Mouse (Mus musculus): ENCODE data around the gene Mrfap1.
A peak's percentile ranks its signal among the peaks of the same experiment; 100 is the strongest.

The Mrfap1 gene

GRCm38 (mm10) chr5:36786052-36786451 is 10.5 kb downstream of the Mrfap1 start:
- no peak for DNase-seq (ENCODE audit: low spot score)

DNA sequence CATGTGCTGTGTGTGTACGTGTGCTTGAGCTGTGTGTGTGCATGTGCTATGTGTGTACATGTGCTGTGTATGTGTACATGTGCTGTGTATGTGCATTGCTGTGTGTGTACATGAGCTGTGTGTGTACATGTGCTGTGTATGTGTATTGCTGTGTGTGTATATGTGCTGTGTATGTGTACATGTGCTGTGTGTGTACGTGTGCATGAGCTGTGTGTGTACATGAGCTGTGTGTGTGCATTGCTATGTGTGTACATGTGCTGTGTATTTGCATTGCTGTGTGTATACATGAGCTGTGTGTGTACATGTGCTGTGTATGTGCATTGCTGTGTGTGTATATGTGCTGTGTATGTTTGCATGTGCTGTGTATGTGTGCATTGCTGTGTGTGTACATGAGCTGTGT is 17.1 kb downstream of the Mrfap1 start:
- DNase-seq (ENCODE audit: low spot score): no peak

DNA sequence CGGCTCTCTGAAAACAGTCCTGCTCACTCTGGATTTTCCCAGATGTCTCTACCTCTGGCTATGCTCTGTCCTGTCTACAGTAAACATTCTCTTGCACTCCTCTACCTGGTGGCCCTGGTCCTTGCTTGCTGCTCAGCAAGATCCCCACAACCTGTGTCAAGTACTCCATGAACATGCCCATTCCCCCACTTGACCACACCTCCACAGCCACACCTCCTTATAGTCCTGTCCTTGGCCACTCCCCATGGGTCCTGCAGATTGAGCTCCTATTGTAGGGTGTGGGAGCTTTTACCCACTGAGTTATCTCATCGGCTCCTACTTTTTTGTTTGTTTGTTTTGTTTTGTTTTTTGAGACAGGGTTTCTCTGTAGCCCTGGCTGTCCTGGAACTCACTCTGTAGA is 17.7 kb downstream of the Mrfap1 start:
- no peak for DNase-seq (ENCODE audit: low spot score)

DNA sequence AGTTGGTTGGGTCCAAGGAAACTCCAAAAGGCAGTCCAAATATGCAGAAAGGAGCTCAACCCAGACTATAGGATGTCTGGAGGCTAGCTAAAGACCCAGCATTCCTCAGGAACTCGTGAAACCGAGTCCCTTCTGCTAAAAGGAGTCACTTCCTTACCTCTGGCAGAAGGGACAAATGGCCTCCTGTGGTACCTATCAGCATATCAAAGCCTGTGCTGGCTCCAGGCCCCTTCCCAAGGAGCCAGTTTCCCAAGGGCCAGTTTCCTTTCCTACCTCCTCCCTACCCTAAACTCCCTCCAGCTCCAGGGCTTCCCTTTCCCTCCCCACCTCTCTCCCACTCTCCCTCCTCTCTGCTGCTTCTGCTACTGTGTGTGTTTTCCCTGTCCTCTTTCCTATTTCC is 19.4 kb downstream of the Mrfap1 start:
- no peak for DNase-seq (ENCODE audit: low spot score)

DNA sequence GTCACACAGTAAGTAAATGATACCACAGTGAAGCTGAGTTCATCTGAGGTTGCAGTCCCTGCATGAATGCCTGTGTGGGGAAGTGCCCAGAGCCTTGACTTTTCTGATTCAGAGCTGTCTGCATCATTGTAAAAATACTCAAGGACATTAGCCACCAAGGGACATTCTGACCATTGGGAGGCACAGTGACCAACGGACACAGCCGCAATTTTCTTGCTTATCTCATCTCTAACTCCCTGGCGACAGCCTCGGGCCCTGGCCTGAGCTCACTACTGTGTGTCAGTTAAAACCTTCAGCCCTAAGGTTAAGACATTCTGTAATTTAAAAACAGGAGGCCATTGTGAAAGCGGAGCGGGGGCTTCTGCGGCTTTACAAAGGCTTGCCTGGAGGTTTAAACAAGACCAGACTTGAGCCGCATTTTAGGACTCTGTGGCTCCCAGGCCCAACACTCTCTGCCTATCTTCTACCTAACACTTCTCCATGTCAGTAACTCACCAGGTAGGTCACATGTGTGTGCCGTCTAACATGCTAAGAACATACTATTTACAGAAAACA is 20.5 kb downstream of the Mrfap1 start:
- DNase-seq (ENCODE audit: low spot score): no peak

DNA sequence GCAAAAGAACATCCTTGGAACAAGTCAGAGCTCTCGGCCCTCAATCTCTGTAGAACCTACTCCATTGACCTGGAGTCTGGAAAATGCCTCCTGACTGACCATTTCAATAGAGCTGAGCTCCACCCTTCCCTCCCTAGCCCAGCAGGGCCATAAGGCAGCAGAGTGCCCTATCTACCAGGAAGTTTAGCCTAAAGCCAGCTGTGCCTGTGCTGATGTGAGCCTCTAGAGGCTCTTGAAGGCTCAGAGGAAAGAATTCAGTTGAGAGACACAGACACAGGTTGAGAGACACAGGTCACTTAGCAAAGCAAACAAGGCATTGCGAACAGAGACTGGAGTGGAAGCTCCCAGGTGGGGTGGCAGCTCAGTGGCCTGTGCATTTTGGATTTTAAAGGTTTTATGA is 21.3 kb downstream of the Mrfap1 start:
- DNase-seq (ENCODE audit: low spot score): no peak

DNA sequence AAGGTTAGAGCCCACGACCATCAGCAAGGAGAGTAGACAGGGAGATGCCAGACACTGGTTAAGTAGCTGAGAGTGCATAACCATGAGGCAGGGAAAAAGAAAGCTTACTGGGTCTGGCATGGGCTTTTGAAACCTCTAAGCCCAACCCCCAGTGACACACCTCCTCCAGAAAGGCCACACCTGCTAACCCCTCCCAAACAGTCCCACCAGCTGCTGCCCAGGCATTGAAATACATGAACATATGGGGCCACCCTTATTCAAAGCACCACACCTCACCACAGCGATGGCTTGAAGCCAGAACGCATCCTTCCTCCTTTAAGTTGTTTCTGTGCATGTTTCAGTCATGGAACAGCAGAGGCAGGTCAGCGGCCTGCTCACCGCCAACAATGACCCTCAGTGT is 24.0 kb downstream of the Mrfap1 start:
- DNase-seq (ENCODE audit: low spot score): no peak

- DNase-seq (ENCODE audit: low spot score): no peak
Observed at GRCm38 (mm10) chr5:36769603-36770002, 27.0 kb downstream of the Mrfap1 start.

DNA sequence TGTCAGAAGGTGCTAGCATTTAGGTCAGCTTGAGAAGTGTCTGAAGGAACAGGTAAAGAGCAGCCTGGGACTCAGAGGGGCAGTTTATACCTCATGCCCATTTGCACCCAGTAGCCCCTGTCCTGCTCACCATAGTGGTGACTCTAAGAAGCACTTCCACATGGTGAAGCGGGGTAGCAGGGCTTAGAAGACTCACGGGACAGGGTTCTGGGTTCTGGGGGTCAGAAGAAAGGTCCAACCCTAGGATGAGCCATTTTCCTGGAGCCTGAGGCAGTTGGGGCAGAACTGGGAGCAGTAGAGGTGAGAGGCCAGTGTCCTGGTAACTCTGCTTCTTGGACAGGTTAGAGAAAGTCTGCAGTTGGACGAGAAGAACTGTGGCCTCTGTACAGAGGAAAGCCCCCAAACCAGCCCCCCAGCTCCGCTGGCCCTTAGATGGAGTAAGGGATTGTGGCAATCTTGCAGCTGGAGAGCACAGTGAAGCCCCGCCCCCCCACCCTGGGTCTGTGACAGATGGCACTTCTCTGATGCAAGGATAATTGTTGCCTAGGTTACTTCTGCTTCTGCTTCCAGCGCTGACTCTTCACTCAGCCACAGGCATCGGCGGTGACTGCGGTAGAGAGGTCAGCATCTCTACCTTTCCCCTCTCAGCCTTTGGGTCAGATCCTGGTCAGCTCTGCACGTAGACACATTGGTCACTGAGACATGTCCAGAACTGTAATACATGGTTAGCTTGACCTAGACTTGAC is 29.4 kb downstream of the Mrfap1 start:
- peak; percentile 72 for DNase-seq (ENCODE audit: low spot score)

GRCm38 (mm10) chr5:36759848-36760247 is 36.7 kb downstream of the Mrfap1 start:
- no peak for DNase-seq (ENCODE audit: low spot score)

GRCm38 (mm10) chr5:36757033-36757432 is 39.5 kb downstream of the Mrfap1 start:
- DNase-seq (ENCODE audit: low spot score): peak; percentile 31

GRCm38 (mm10) chr5:36750119-36751078 is 46.2 kb downstream of the Mrfap1 start:
- DNase-seq (ENCODE audit: low spot score): peak; percentile 32

DNA sequence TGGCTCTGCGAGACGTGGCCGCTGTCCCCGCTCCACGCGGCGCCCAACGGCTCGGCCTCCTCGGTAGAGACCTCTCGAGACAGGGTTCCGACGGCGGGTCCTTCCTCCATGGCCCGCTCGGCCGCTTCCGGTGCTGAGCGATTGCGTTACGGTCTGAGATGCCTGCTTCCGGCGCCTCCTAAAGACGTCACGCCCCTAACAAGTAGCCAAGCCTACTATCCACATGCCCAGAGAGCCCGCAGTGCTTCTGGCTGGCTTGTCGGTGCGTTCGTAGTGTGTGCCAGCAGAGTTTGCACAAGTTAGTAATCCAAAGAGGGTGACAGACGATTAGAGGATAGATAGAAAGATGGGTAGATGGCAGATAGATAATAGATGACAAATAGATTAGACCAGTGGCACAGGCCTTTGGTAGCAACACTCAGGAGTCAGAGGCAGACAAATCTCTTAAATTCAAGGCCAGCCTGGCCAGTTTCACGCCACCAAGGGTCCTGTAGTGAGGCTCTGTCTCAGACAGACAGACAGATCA is 48.0 kb downstream of the Mrfap1 start, which contains the start of gene Bloc1s4:
Gene Bloc1s4 (minus strand): TSS at position 115 of the 526 bp plus-strand sequence.
- peak; percentile 94 for DNase-seq (ENCODE audit: low spot score)

DNA sequence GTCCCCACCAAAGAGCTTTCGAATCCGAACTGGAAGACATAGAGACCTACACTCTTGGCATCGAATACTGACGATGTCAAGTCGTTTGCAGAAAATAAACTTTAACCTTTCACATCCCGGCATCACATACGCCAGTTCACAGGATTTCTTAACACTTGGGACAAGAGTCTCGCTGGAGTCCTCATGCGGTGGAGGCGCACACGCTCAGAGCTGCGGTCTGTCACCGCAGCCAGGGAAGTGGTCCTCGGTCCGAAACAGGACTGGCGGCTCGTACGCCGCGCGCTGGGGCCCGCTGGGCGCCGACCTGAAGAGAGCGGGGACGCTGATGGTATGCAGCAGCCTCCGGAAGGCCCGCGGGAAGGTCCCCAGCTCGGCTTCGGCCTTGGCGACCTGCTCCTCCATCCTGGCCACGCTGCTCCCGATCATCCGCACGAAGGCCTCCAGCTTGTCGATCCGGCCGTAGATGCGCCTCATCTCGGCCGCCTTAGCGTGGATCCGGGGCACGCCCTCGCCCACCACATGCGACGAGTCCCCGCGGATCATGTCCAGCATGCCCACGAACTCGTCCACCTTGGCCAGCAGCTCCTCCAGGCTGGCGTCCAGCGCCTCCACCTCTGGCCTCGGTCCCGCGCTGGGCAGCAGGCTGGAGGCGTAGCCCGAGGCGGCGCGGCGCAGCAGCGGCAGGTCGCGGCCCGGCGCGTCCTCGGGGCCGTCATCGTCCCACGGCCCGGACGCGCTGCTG is 48.6 kb downstream of the Mrfap1 start:
- DNase-seq (ENCODE audit: low spot score): peak; percentile 40

- no peak for DNase-seq (ENCODE audit: low spot score)
Observed at GRCm38 (mm10) chr5:36747071-36747470, 49.5 kb downstream of the Mrfap1 start.
